Mouse (Mus musculus) CD4-positive, CD25-positive, alpha-beta regulatory T cell, adult 4 months (primary cell): Measurements from ENCODE around the gene Nxpe3. TPM values are rescaled to one million over a fixed set of nuclear protein-coding genes. Genes with fewer than 3 reads are reported as not detected.
"Not testable (repeated sequence)": the region's sequence is repeated elsewhere in the genome, so short reads cannot be mapped to it uniquely, and the experiment has no call there.

Experiments used
- ATAC-seq: one replicate; pipeline ENCODE4 v1.8.0; 2017
- polyA plus RNA-seq, 2 experiments: library from polyadenylated mRNA; unstranded; fragments of 100-300 nt; shearing (Covaris generic); gene quantifications; one replicate each; pipeline ENCODE4 v1.2.1; 2017

Gene Nxpe3
- polyA plus RNA-seq, 2 experiments from 2014 or later, result 13.6 to 27.9 TPM

- ATAC-seq, result no peak
These were observed 5.6 kb downstream of the Nxpe3 start for GRCm38 (mm10) chr16:55889451-55889850.

GRCm38 (mm10) chr16:55888584-55888960 is 6.5 kb downstream of the Nxpe3 start:
- no peak for ATAC-seq

- ATAC-seq, result peak; percentile 64
These were observed 7.1 kb downstream of the Nxpe3 start for GRCm38 (mm10) chr16:55887814-55888583.

GRCm38 (mm10) chr16:55884246-55884645 is 10.8 kb downstream of the Nxpe3 start:
- no peak for ATAC-seq

- ATAC-seq, result peak; percentile 5
These were observed 19.1 kb downstream of the Nxpe3 start for GRCm38 (mm10) chr16:55876025-55876424.

- peak; percentile 4 for ATAC-seq
These were observed 31.3 kb downstream of the Nxpe3 start for GRCm38 (mm10) chr16:55863832-55864231.

- ATAC-seq, result peak; percentile 86
These were observed 31.8 kb downstream of the Nxpe3 start for GRCm38 (mm10) chr16:55863149-55863815.

GRCm38 (mm10) chr16:55861104-55861503 is 34.0 kb downstream of the Nxpe3 start:
- ATAC-seq, result no peak

- ATAC-seq, result not testable (repeated sequence)
These were observed 35.7 kb downstream of the Nxpe3 start for GRCm38 (mm10) chr16:55859421-55859820.

GRCm38 (mm10) chr16:55858465-55858864 is 36.6 kb downstream of the Nxpe3 start:
- peak; percentile 78 for ATAC-seq

GRCm38 (mm10) chr16:55852943-55853727 is 42.0 kb downstream of the Nxpe3 start:
- peak; percentile 83 for ATAC-seq

- ATAC-seq, result no peak
These were observed 42.6 kb downstream of the Nxpe3 start for GRCm38 (mm10) chr16:55852515-55852914.

- ATAC-seq, result no peak
These were observed 44.6 kb downstream of the Nxpe3 start for GRCm38 (mm10) chr16:55850485-55850884.

- ATAC-seq, result peak; percentile 60
These were observed 47.4 kb downstream of the Nxpe3 start for GRCm38 (mm10) chr16:55847679-55848078.

- ATAC-seq, result no peak
These were observed 50.2 kb downstream of the Nxpe3 start for GRCm38 (mm10) chr16:55844847-55845246.

GRCm38 (mm10) chr16:55843919-55844318 is 51.2 kb downstream of the Nxpe3 start:
- ATAC-seq, result no peak

- ATAC-seq, result no peak
These were observed 52.0 kb downstream of the Nxpe3 start for GRCm38 (mm10) chr16:55843134-55843533.

GRCm38 (mm10) chr16:55841506-55841905 is 53.6 kb downstream of the Nxpe3 start:
- no peak for ATAC-seq

GRCm38 (mm10) chr16:55838510-55839474 is 56.3 kb downstream of the Nxpe3 start, which contains the start of gene Nfkbiz:
TSS of gene Nfkbiz (minus strand) at chr16:55838899.
- ATAC-seq, result peak; percentile 66

GRCm38 (mm10) chr16:55838129-55838509 is 57.0 kb downstream of the Nxpe3 start:
- peak; percentile 7 for ATAC-seq

GRCm38 (mm10) chr16:55837653-55838052 is 57.4 kb downstream of the Nxpe3 start:
- not testable (repeated sequence) for ATAC-seq

GRCm38 (mm10) chr16:55837168-55837567 is 57.9 kb downstream of the Nxpe3 start:
- ATAC-seq, result peak; percentile 61
